Mouse (Mus musculus) C2C12 (cell line): ENCODE results near the gene Msmb. TPM values are rescaled to one million over a fixed set of nuclear protein-coding genes. Genes with fewer than 3 reads are reported as not detected.
"Not testable (repeated sequence)": the region's sequence is repeated elsewhere in the genome, so short reads cannot be mapped to it uniquely, and the experiment has no call there.

Source experiments
- H3K27me3 ChIP-seq: one replicate; pipeline ENCODE4 v1.6.1; 2011; ENCODE audit not compliant: control insufficient read depth, insufficient read depth, insufficient read length
- H3K36me3 ChIP-seq: one replicate; pipeline ENCODE4 v1.6.1; 2011; ENCODE audit not compliant: control insufficient read depth, insufficient read depth
- H3K4me3 ChIP-seq: one replicate; pipeline ENCODE4 v1.5.1; 2011; ENCODE audit warnings: mild to moderate bottlenecking, control low read depth; ENCODE audit not compliant: poor library complexity, insufficient read depth, severe bottlenecking
- H3K79me2 ChIP-seq: one replicate; pipeline ENCODE4 v1.6.1; 2011; ENCODE audit not compliant: control insufficient read depth, insufficient read depth
- H3K79me3 ChIP-seq: one replicate; pipeline ENCODE4 v1.6.1; 2011; ENCODE audit warnings: low read depth, control low read depth
- H3ac ChIP-seq: one replicate; pipeline ENCODE3; 2011; ENCODE audit warnings: low read depth; ENCODE audit not compliant: control insufficient read depth, insufficient read length
- CEBPB ChIP-seq: IDR thresholded peaks from one replicate; pipeline ENCODE4 v1.6.1; 2011; ENCODE audit warnings: low read depth, mild to moderate bottlenecking, control low read depth, moderate library complexity
- CTCF ChIP-seq: IDR thresholded peaks from one replicate; pipeline ENCODE4 v1.5.1; 2011; ENCODE audit not compliant: control insufficient read depth, insufficient read depth, insufficient read length
- FOSL1 ChIP-seq: IDR thresholded peaks from one replicate; pipeline ENCODE4 v1.8.0; 2011; ENCODE audit warnings: mild to moderate bottlenecking, low read length; ENCODE audit not compliant: poor library complexity, insufficient read depth, severe bottlenecking
- MAX ChIP-seq: IDR thresholded peaks from one replicate; pipeline ENCODE4 v1.6.1; 2011; ENCODE audit warnings: mild to moderate bottlenecking, control low read depth
- MYOD1 ChIP-seq: IDR thresholded peaks from one replicate; pipeline ENCODE4 v1.6.1; 2011; ENCODE audit warnings: low read depth; ENCODE audit not compliant: control insufficient read depth, insufficient read length
- MYOG ChIP-seq: IDR thresholded peaks from one replicate; pipeline ENCODE4 v1.6.1; 2011; ENCODE audit not compliant: control insufficient read depth, insufficient read length; ENCODE audit errors: extremely low read depth
- USF1 ChIP-seq: IDR thresholded peaks from one replicate; pipeline ENCODE4 v1.6.1; 2011; ENCODE audit warnings: low read depth, mild to moderate bottlenecking, control low read depth, moderate library complexity
- polyA plus RNA-seq: library from polyadenylated mRNA; unstranded; fragments of >200 nt; fragmentation: generic; extraction: Trizol; gene quantifications from one replicate; pipeline ENCODE4 v1.2.1, GENCODE M21; 2012; ENCODE audit warnings: missing spikeins

Gene Msmb
- polyA plus RNA-seq, 1 experiment = not detected

GRCm38 (mm10) chr14:32134293-32134692 is 7.5 kb upstream of the Msmb start:
- Histone ChIP-seq H3K4me3 (no peak overlapping the region), H3ac (no peak overlapping the region), H3K79me2 (no peaks in the 10 kb centered on the region), H3K79me3 (no peaks in the 10 kb centered on the region), H3K27me3 (no peaks in the 10 kb centered on the region), H3K36me3 (no peaks in the 10 kb centered on the region)
- TF ChIP-seq MYOG (no peak), USF1 (no peak), CTCF (no peak), MAX (no peak), MYOD1 (no peak)

GRCm38 (mm10) chr14:32136467-32136866 is 5.4 kb upstream of the Msmb start:
- not testable (repeated sequence) for H3ac ChIP-seq, H3K4me3 ChIP-seq, H3K27me3 ChIP-seq, H3K79me3 ChIP-seq, H3K79me2 ChIP-seq, H3K36me3 ChIP-seq

DNA sequence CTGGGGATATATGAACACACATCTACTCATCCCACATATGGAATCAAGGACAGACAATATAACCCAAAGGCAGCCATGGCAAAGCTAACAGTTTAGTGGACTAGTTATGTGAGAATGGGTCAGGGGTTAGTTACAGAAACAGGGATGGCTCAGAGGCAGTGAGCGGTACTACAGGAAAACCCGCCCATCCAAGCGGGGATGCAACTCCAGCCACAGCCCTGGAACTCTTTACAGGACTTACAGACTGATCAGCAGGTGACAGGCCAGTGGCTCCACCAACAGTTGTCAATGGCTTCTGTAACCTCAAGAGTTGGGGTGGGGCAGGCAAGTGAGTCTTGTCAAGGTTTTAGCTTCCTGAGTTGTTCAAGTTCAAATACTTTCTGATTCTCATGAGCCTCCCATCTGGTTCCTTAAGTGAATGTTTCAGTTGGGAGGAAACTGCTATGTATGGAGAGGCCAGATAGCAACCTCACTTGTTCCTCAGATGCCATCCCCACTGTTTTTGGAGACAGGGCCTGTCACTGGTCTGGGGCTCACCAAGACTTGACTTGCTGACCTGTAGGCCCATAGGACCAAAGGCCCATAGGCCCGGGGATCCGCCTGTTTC is 1.4 kb upstream of the Msmb start:
- no peak overlapping the region for H3K4me3 ChIP-seq
- H3K79me2 ChIP-seq = no peaks in the 10 kb centered on the region
- H3K79me3 ChIP-seq = no peaks in the 10 kb centered on the region
- no peaks in the 10 kb centered on the region for H3K27me3 ChIP-seq
- TF ChIP-seq MYOD1 (no peak), MAX (no peak), FOSL1 (no peak), MYOG (no peak), USF1 (no peak), CTCF (no peak), CEBPB (no peak)
- no peaks in the 10 kb centered on the region for H3K36me3 ChIP-seq
- no peak overlapping the region for H3ac ChIP-seq

DNA sequence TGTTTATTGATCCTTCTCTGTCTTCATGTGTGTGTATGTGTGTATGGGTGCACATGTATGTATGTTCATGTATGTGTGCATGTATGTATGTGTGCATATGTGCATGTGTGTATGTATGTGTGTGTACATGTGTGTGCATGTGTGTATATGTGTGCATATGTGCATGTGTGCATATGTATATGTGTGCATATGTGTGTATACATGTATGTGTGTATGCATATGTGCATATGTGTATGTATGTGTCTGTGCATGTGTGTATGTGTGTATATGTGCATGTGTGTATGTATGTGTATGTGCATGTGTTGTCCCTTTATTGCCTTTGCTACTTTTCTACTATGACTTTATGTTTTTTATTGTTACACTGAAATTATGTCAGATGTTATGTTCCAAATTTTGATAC is 2.9 kb downstream of the Msmb start:
- no peak for TF ChIP-seq MAX
- no peak for TF ChIP-seq MYOG
- no peak for TF ChIP-seq CEBPB
- no peak for TF ChIP-seq MYOD1
- no peak for TF ChIP-seq FOSL1
- TF ChIP-seq CTCF = no peak
- no peak for TF ChIP-seq USF1
- no peak overlapping the region for H3K4me3 ChIP-seq

GRCm38 (mm10) chr14:32145401-32145800 is 3.6 kb downstream of the Msmb start:
- H3K79me2 ChIP-seq = no peaks in the 10 kb centered on the region
- H3K27me3 ChIP-seq = peaks cover 4% of the 10 kb centered on the region
- H3K36me3 ChIP-seq = no peaks in the 10 kb centered on the region
- no peak overlapping the region for H3ac ChIP-seq
- no peaks in the 10 kb centered on the region for H3K79me3 ChIP-seq
- no peak overlapping the region for H3K4me3 ChIP-seq
- TF ChIP-seq MYOD1 = no peak
- TF ChIP-seq CEBPB = no peak
- TF ChIP-seq CTCF = no peak
- TF ChIP-seq MAX = no peak
- no peak for TF ChIP-seq USF1
- no peak for TF ChIP-seq FOSL1

More for the DNA sequence above, 2.9 kb downstream of the Msmb start:
- H3K79me3 ChIP-seq = no peaks in the 10 kb centered on the region
- H3ac ChIP-seq = no peak overlapping the region
- no peaks in the 10 kb centered on the region for H3K79me2 ChIP-seq
- peaks cover 4% of the 10 kb centered on the region for H3K27me3 ChIP-seq
- no peaks in the 10 kb centered on the region for H3K36me3 ChIP-seq

DNA sequence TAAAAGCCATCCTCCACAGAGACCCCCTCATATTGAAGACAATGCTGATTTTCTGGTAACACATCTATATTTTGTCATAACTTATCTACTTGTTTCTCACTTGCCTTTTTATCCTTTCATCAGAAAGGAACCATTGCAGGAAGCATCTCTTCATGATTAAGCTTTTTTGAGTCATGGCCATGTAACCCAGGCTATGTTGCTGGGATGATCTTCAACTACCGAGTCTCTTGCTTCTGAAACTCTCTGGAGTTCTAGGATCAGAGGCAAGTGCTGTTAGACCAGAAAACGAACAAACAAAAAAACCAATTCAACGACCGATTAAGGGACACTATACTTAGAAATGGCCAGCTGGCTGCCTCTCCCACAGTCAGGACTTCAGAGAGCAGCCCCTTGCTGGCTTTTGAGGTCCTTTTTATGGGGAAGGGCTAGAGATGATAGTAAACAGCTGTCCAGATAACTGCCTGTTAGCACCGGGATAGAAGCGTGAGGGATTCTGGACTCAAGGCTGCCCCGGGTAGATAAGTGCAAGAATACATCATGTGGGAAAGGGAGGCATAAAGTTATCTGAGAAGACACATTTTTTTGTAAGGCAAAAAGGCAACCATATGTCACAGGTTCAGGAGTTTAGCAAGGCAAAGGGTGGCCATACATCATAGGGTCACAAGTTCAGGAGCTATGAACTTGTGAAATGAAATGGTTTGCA is 4.1 kb downstream of the Msmb start:
- no peak overlapping the region for H3ac ChIP-seq
- H3K4me3 ChIP-seq = no peak overlapping the region
- no peaks in the 10 kb centered on the region for H3K36me3 ChIP-seq
- H3K79me3 ChIP-seq = no peaks in the 10 kb centered on the region
- H3K27me3 ChIP-seq = peaks cover 4% of the 10 kb centered on the region
- no peak for TF ChIP-seq MYOG
- TF ChIP-seq MAX = no peak
- TF ChIP-seq USF1 = no peak
- no peak for TF ChIP-seq CTCF
- no peak for TF ChIP-seq CEBPB
- TF ChIP-seq FOSL1 = no peak
- no peak for TF ChIP-seq MYOD1
- no peaks in the 10 kb centered on the region for H3K79me2 ChIP-seq
